Mouse (Mus musculus) spleen, adult 2 months (tissue): ENCODE data around the gene Tcte2.

ENCODE experiments used
- CTCF ChIP-seq: fragments of 200-500 bp; IDR thresholded peaks from 2 replicates; pipeline ENCODE4 v1.5.1; 2011; ENCODE audit warnings: mild to moderate bottlenecking, inconsistent platforms; ENCODE audit not compliant: insufficient read depth, insufficient read length, insufficient replicate concordance; ENCODE audit errors: extremely low read depth
- POLR2A ChIP-seq: fragments of 200-500 bp; IDR thresholded peaks from 2 replicates; pipeline ENCODE4 v1.6.1; 2011; ENCODE audit warnings: low read depth, low read length, inconsistent platforms

GRCm38 (mm10) chr17:13712116-13712515 lies 49.5 kb downstream of the Tcte2 start:
- TF ChIP-seq CTCF (no peak), POLR2A (no peak)
